Mouse (Mus musculus): Measurements from ENCODE around the gene Mgll. TPM values are rescaled to one million over a fixed set of nuclear protein-coding genes. Genes with fewer than 3 reads are reported as not detected.

The Mgll gene
- polyA plus RNA-seq, 1 experiment from 2014 or later = 94.2 TPM

DNA sequence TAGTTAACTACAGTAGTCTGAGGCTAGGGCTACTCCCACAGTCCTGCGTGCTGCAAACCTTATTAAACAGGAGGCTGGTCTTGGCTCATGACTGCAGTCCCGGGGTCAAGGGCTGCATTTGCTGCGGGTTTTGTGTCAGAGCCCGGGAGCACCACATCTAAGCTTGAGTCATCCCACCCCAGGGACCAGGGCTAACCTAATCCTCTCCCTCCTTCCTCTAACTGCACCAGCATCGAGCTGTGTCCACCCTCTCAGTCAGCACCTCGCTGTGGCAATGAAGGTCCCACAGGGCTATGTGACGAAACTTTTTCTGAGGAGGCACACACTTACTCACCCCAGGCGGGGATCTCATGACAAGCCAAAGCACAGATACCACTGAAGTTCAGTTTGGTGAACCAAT is 22.1 kb downstream of the Mgll start:
- 87% methylated on average over 8 of the region's 8 CpGs for WGBS
- no peak for DNase-seq (ENCODE audit: low spot score)
- no peak overlapping the region for H3K9ac ChIP-seq (ENCODE audit: low read length)
- no peak overlapping the region for H3K27ac ChIP-seq (ENCODE audit: low read depth)
- H3K36me3 ChIP-seq (ENCODE audit: control insufficient read depth, insufficient read depth, low read length) = no peaks in the 10 kb centered on the region
- H3K9me3 ChIP-seq (ENCODE audit: control insufficient read depth, low read length) = peaks cover 3% of the 10 kb centered on the region; the same call in 1 of the 2 replicates
- H3K4me1 ChIP-seq (replicated peaks; ENCODE audit: control insufficient read depth, insufficient read depth, low read length) = 0 out of 2 replicates have a peak, but pooled peaks cover 6% of the 10 kb centered on the region
- no peak overlapping the region for H3K4me3 ChIP-seq (ENCODE audit: low read depth, low read length)
- no peak for ATAC-seq (replicated peaks; ENCODE audit: low FRiP score, low TSS enrichment, low read depth)
- no peaks in the 10 kb centered on the region for H3K27me3 ChIP-seq (replicated peaks; ENCODE audit: control insufficient read depth, insufficient read depth, low read length)
- H3K4me2 ChIP-seq (ENCODE audit: low read length) = no peak overlapping the region

DNA sequence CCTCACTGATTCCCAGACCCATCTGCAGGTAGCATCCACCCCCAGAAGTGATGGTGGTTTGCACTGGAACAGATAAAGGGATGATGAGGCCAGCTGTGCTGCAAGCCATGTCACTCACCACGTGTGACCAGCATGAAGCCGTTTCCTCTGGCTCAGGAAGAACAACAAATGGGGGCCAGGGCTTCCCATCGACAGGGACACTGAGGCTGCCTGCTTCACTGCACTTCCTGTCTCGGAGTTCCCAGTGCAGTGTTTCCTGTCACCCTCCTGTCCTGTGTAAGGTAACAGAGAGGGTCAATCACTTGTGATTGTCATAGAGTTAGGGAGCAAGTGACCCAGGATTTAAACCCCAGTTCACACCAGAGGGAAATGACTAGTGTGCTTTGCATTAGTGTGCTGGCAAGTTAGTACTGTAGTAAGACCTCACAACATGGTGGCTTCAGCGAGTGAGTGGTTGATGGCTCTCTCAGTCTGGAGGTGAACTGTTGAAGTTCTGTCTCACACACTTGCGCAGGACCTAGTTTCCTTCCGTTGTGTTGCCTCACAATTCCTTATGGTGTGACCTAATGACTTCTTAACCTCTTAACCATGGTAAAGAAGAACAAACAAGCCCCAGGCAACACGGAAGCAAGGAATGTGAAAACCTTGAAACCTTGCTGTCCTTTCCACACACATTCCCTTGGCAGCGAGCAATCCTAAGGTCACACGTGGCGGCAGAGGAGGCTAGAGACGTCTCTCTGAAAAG is 23.3 kb downstream of the Mgll start:
- no peak overlapping the region for H3K27ac ChIP-seq (ENCODE audit: low read depth)
- H3K9me3 ChIP-seq (ENCODE audit: control insufficient read depth, low read length) = peaks cover 3% of the 10 kb centered on the region; the same call in 1 of the 2 replicates
- no peak overlapping the region for H3K9ac ChIP-seq (ENCODE audit: low read length)
- ATAC-seq (replicated peaks; ENCODE audit: low FRiP score, low TSS enrichment, low read depth) (no peak), DNase-seq (ENCODE audit: low spot score) (no peak)
- no peaks in the 10 kb centered on the region for H3K27me3 ChIP-seq (replicated peaks; ENCODE audit: control insufficient read depth, insufficient read depth, low read length)
- H3K36me3 ChIP-seq (ENCODE audit: control insufficient read depth, insufficient read depth, low read length) = no peaks in the 10 kb centered on the region
- no peak overlapping the region for H3K4me2 ChIP-seq (ENCODE audit: low read length)
- H3K4me3 ChIP-seq (ENCODE audit: low read depth, low read length) = no peak overlapping the region
- H3K4me1 ChIP-seq (replicated peaks; ENCODE audit: control insufficient read depth, insufficient read depth, low read length) = 0 out of 2 replicates have a peak, but pooled peaks cover 7% of the 10 kb centered on the region
- 76% methylated on average over 12 of the region's 12 CpGs for WGBS

DNA sequence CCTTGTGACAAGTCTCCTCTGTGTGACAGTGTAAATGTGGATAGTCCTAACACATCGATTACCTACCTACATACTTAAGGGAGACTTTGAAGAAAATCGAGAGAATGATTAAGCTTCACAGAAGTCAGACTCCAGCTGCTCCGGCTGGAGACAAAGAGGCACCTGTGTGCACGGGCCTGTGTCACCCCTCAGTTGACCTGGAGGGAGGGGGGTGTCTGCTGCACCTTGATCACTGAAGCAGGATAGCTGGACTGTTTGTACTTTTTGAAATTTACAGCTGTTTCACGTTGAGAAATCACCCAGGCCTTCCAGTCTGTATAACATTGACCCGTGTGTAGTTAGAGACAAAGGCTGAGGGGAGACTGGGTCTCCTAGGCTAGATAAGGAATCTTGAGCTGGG is 26.7 kb downstream of the Mgll start:
- Histone ChIP-seq H3K4me3 (ENCODE audit: low read depth, low read length) (no peak overlapping the region), H3K27me3 (replicated peaks; ENCODE audit: control insufficient read depth, insufficient read depth, low read length) (no peaks in the 10 kb centered on the region), H3K4me1 (replicated peaks; ENCODE audit: control insufficient read depth, insufficient read depth, low read length) (peaks cover 6% of the 10 kb centered on the region; the same call in 1 of the 2 replicates), H3K27ac (ENCODE audit: low read depth) (no peak overlapping the region), H3K4me2 (ENCODE audit: low read length) (no peak overlapping the region), H3K36me3 (ENCODE audit: control insufficient read depth, insufficient read depth, low read length) (no peaks in the 10 kb centered on the region), H3K9ac (ENCODE audit: low read length) (no peak overlapping the region), H3K9me3 (ENCODE audit: control insufficient read depth, low read length) (peaks cover 3% of the 10 kb centered on the region; the same call in 1 of the 2 replicates)
- DNase-seq (ENCODE audit: low spot score) = no peak
- WGBS = 41% methylated on average over 6 of the region's 6 CpGs
- no peak; the same call in 1 of the 2 replicates for ATAC-seq (replicated peaks; ENCODE audit: low FRiP score, low TSS enrichment, low read depth)

- Histone ChIP-seq H3K4me3 (ENCODE audit: low read depth, low read length) (no peak overlapping the region), H3K27ac (ENCODE audit: low read depth) (no peak overlapping the region), H3K36me3 (ENCODE audit: control insufficient read depth, insufficient read depth, low read length) (no peaks in the 10 kb centered on the region), H3K9ac (ENCODE audit: low read length) (no peak overlapping the region), H3K4me1 (replicated peaks; ENCODE audit: control insufficient read depth, insufficient read depth, low read length) (peaks cover 6% of the 10 kb centered on the region; the same call in 1 of the 2 replicates), H3K4me2 (ENCODE audit: low read length) (no peak overlapping the region), H3K27me3 (replicated peaks; ENCODE audit: control insufficient read depth, insufficient read depth, low read length) (no peaks in the 10 kb centered on the region), H3K9me3 (ENCODE audit: control insufficient read depth, low read length) (no peaks in the 10 kb centered on the region)
- no peak for DNase-seq (ENCODE audit: low spot score)
- WGBS = 67% methylated on average over 5 of the region's 5 CpGs
- no peak; the same call in 1 of the 2 replicates for ATAC-seq (replicated peaks; ENCODE audit: low FRiP score, low TSS enrichment, low read depth)
Observed at GRCm38 (mm10) chr6:88752711-88753219, 28.6 kb downstream of the Mgll start.

- no peaks in the 10 kb centered on the region for H3K27me3 ChIP-seq (replicated peaks; ENCODE audit: control insufficient read depth, insufficient read depth, low read length)
- WGBS = 77% methylated on average over 6 of the region's 6 CpGs
- no peaks in the 10 kb centered on the region for H3K9me3 ChIP-seq (ENCODE audit: control insufficient read depth, low read length)
- no peak overlapping the region for H3K27ac ChIP-seq (ENCODE audit: low read depth)
- ATAC-seq (replicated peaks; ENCODE audit: low FRiP score, low TSS enrichment, low read depth) (no peak), DNase-seq (ENCODE audit: low spot score) (no peak)
- no peaks in the 10 kb centered on the region for H3K36me3 ChIP-seq (ENCODE audit: control insufficient read depth, insufficient read depth, low read length)
- H3K4me2 ChIP-seq (ENCODE audit: low read length) = no peak overlapping the region
- H3K4me1 ChIP-seq (replicated peaks; ENCODE audit: control insufficient read depth, insufficient read depth, low read length) = peaks cover 11% of the 10 kb centered on the region
- H3K4me3 ChIP-seq (ENCODE audit: low read depth, low read length) = no peak overlapping the region
- no peak overlapping the region for H3K9ac ChIP-seq (ENCODE audit: low read length)
Observed at GRCm38 (mm10) chr6:88753578-88753977, 29.4 kb downstream of the Mgll start.

DNA sequence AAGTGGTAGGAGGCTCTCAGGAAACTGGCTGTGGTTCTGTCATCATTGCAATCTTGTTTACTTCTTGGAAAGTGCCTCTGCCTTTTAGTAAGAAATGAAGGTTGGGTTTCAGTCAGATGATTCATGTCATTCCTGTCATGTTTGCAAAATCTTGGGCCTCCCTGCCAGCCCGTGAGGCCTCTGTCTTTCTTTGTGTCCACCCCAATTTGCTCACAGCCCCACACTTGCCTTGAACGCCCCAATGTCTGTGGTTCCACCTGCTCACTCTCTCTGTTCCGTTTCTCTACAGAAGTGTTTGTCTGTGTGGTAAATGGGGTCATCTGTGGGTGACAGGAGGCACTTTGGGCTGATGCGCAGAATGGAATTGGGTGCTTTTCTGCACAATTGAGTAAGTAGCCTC is 32.8 kb downstream of the Mgll start:
- Histone ChIP-seq H3K4me1 (replicated peaks; ENCODE audit: control insufficient read depth, insufficient read depth, low read length) (peaks cover 39% of the 10 kb centered on the region), H3K9ac (ENCODE audit: low read length) (no peak overlapping the region), H3K27ac (ENCODE audit: low read depth) (no peak overlapping the region), H3K4me2 (ENCODE audit: low read length) (no peak overlapping the region), H3K36me3 (ENCODE audit: control insufficient read depth, insufficient read depth, low read length) (no peaks in the 10 kb centered on the region), H3K27me3 (replicated peaks; ENCODE audit: control insufficient read depth, insufficient read depth, low read length) (no peaks in the 10 kb centered on the region), H3K4me3 (ENCODE audit: low read depth, low read length) (no peak overlapping the region), H3K9me3 (ENCODE audit: control insufficient read depth, low read length) (no peaks in the 10 kb centered on the region)
- 65% methylated on average over 4 of the region's 4 CpGs for WGBS
- DNase-seq (ENCODE audit: low spot score) (no peak), ATAC-seq (replicated peaks; ENCODE audit: low FRiP score, low TSS enrichment, low read depth) (no peak)

GRCm38 (mm10) chr6:88758074-88758473 is 33.9 kb downstream of the Mgll start:
- H3K9me3 ChIP-seq (ENCODE audit: control insufficient read depth, low read length) = no peaks in the 10 kb centered on the region
- H3K9ac ChIP-seq (ENCODE audit: low read length) = no peak overlapping the region
- no peaks in the 10 kb centered on the region for H3K36me3 ChIP-seq (ENCODE audit: control insufficient read depth, insufficient read depth, low read length)
- ATAC-seq (replicated peaks; ENCODE audit: low FRiP score, low TSS enrichment, low read depth) (no peak), DNase-seq (ENCODE audit: low spot score) (no peak)
- no peak overlapping the region for H3K4me2 ChIP-seq (ENCODE audit: low read length)
- H3K27ac ChIP-seq (ENCODE audit: low read depth) = no peak overlapping the region
- H3K4me3 ChIP-seq (ENCODE audit: low read depth, low read length) = no peak overlapping the region
- 87% methylated on average over 8 of the region's 8 CpGs for WGBS
- H3K4me1 ChIP-seq (replicated peaks; ENCODE audit: control insufficient read depth, insufficient read depth, low read length) = peaks cover 33% of the 10 kb centered on the region
- no peaks in the 10 kb centered on the region for H3K27me3 ChIP-seq (replicated peaks; ENCODE audit: control insufficient read depth, insufficient read depth, low read length)

GRCm38 (mm10) chr6:88758568-88759522 is 34.6 kb downstream of the Mgll start:
- 0 out of 2 replicates have a peak, but pooled peaks have one; percentile 24 for ATAC-seq (replicated peaks; ENCODE audit: low FRiP score, low TSS enrichment, low read depth)
- Histone ChIP-seq H3K27me3 (replicated peaks; ENCODE audit: control insufficient read depth, insufficient read depth, low read length) (no peaks in the 10 kb centered on the region), H3K9me3 (ENCODE audit: control insufficient read depth, low read length) (no peaks in the 10 kb centered on the region), H3K4me2 (ENCODE audit: low read length) (no peak overlapping the region), H3K27ac (ENCODE audit: low read depth) (peak overlapping the region; percentile 35), H3K4me1 (replicated peaks; ENCODE audit: control insufficient read depth, insufficient read depth, low read length) (peaks cover 33% of the 10 kb centered on the region), H3K36me3 (ENCODE audit: control insufficient read depth, insufficient read depth, low read length) (no peaks in the 10 kb centered on the region), H3K4me3 (ENCODE audit: low read depth, low read length) (no peak overlapping the region), H3K9ac (ENCODE audit: low read length) (no peak overlapping the region)
- 65% methylated on average over 10 of the region's 10 CpGs for WGBS
- no peak for DNase-seq (ENCODE audit: low spot score)

Data from intestine, embryonic 14.5 days (tissue).